ENCODE assay signal across 30 mouse cellular contexts in genomic region chr6:18484061-18484460, GRCm38 (mm10). TPM values are rescaled to one million over a fixed set of nuclear protein-coding genes. Genes with fewer than 3 reads are reported as not detected.
"Had no signal": no experiment of that assay in that cellular context is flagged by ENCODE, and none has a peak within 500 bp of the region (broad histone marks: within the 10 kb centered on the region; RNA-seq: fewer than 3 reads in every experiment).

No protein-coding gene starts in this region.

- H3K27ac ChIP-seq: gastrocnemius, adult 2 months; heart, adult 2 months; heart, embryonic 13.5 days; heart, embryonic 15.5 days; hindbrain, embryonic 10.5 days; hindbrain, embryonic 12.5 days; hindbrain, embryonic 14.5 days; intestine, embryonic 15.5 days; limb, embryonic 10.5 days; limb, embryonic 12.5 days; liver, embryonic 13.5 days; liver, embryonic 15.5 days had no signal

- DNase-seq: gastrocnemius, adult 2 months; gastrocnemius, postnatal 10 days; gastrocnemius, postnatal 25 days; heart, adult 2 months; heart, postnatal 14 days; heart, postnatal 4 days; kidney, adult 18-20 months; kidney, adult 8-10 months; kidney, postnatal 10 days; kidney, postnatal 25 days; kidney, postnatal 4 days; layer of hippocampus, adult 9-11 months; layer of hippocampus, postnatal 36 days; liver; liver, embryonic 13.5 days had no signal

- H3K9ac ChIP-seq: heart, embryonic 13.5 days; heart, embryonic 15.5 days; hindbrain, embryonic 12.5 days; hindbrain, embryonic 14.5 days; intestine, embryonic 15.5 days; limb, embryonic 12.5 days; liver, embryonic 13.5 days; liver, embryonic 15.5 days had no signal

- H3K4me3 ChIP-seq: gastrocnemius, adult 2 months; heart, adult 2 months; heart, embryonic 13.5 days; heart, embryonic 15.5 days; hindbrain, embryonic 10.5 days; hindbrain, embryonic 12.5 days; intestine, embryonic 15.5 days; limb, embryonic 10.5 days; limb, embryonic 12.5 days; liver, embryonic 13.5 days; liver, embryonic 15.5 days had no signal

- H3K4me1 ChIP-seq: heart, embryonic 13.5 days; hindbrain, embryonic 10.5 days; intestine, embryonic 15.5 days; limb, embryonic 10.5 days; limb, embryonic 12.5 days; liver, embryonic 13.5 days; liver, embryonic 15.5 days had no signal

- H3K9me3 ChIP-seq: heart, embryonic 13.5 days; heart, embryonic 15.5 days; hindbrain, embryonic 10.5 days; hindbrain, embryonic 12.5 days; intestine, embryonic 15.5 days; limb, embryonic 10.5 days; limb, embryonic 12.5 days; liver, embryonic 13.5 days; liver, embryonic 15.5 days had no signal

- H3K27me3 ChIP-seq: heart, embryonic 13.5 days; heart, embryonic 15.5 days; hindbrain, embryonic 12.5 days; intestine, embryonic 15.5 days; limb, embryonic 12.5 days; liver, embryonic 13.5 days; liver, embryonic 15.5 days had no signal

- H3K36me3 ChIP-seq: heart, embryonic 13.5 days; heart, embryonic 15.5 days; hindbrain, embryonic 10.5 days; hindbrain, embryonic 12.5 days; intestine, embryonic 15.5 days; liver, embryonic 13.5 days; liver, embryonic 15.5 days had no signal

- ATAC-seq: hindbrain, embryonic 16.5 days; inflammation-experienced regulatory T-cells, adult 6 months; intestine, embryonic 15.5 days; intestine, postnatal 0 days had no signal

- H3K4me2 ChIP-seq: heart, embryonic 11.5 days; heart, embryonic 13.5 days; heart, embryonic 15.5 days; hindbrain, embryonic 12.5 days; hindbrain, embryonic 14.5 days; intestine, embryonic 15.5 days; limb, embryonic 12.5 days; liver, embryonic 11.5 days; liver, embryonic 13.5 days; liver, embryonic 15.5 days had no signal

RNA-seq across cellular contexts. Expression of gene Cttnbp2, which starts 30.6 kb away (rescaled TPM):
- total RNA-seq: granulocyte monocyte progenitor cell, adult 5-6 weeks had no signal
